Mouse (Mus musculus) adrenal gland, adult 2 months (tissue): ENCODE results near the gene Nav3. TPM values are rescaled to one million over a fixed set of nuclear protein-coding genes. Genes with fewer than 3 reads are reported as not detected.
"Not testable (repeated sequence)": the region's sequence is repeated elsewhere in the genome, so short reads cannot be mapped to it uniquely, and the experiment has no call there.

Experiments used
- DNase-seq: peaks from one replicate; pipeline ENCODE4 v3.0.0; 2021
- polyA plus RNA-seq: library from polyadenylated mRNA; depleted of rRNA; stranded (reverse); fragments of >200 nt; gene quantifications from 2 replicates; pipeline ENCODE4 v1.2.3, GENCODE M21; 2012
- total RNA-seq, 2 experiments: library from RNA; stranded (reverse); gene quantifications; 2 replicates each; pipeline ENCODE4 v1.2.3; 2021

The Nav3 gene
- total and polyA plus RNA-seq, 3 experiments, result 1.9 to 3.2 (median 2.8) TPM

DNA sequence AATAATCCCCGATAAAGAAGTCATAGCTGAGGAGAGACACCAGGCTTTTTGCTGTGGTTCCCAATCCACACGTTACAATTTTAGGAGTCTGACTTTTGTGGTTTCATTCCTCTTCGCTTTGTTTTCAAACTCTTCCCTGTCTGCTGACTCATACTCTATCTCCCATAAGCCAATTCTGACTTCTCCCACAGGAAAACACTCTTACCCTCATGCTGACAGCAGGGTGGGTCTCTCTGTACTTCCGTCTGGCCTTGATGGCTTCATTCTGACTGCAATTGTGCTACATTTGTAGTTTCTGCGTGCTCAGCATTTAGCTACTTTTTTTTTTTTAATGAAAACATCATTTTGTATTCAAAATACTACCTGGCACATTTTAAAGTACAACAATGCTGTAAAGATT lies 379.4 kb downstream of the Nav3 start:
- DNase-seq, result no peak

DNA sequence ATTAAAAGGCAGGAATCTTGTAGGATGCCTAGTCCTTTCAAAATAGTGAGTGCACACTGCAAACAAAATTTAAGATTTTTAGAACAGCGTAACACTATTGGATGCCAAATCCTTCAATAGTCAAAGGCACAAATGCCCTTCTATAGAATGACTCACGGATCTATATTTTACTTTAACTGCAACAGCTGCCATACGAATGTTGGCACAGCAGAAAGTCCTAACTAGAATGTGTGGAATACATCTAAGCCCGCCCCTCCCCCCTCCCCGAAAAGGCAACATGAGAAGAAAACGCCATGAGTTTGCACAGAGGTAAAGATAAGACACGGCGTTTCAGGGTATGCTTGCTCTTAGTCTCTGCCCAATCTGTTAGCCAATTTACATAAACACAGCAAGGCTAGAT lies 383.6 kb downstream of the Nav3 start:
- no peak for DNase-seq

DNA sequence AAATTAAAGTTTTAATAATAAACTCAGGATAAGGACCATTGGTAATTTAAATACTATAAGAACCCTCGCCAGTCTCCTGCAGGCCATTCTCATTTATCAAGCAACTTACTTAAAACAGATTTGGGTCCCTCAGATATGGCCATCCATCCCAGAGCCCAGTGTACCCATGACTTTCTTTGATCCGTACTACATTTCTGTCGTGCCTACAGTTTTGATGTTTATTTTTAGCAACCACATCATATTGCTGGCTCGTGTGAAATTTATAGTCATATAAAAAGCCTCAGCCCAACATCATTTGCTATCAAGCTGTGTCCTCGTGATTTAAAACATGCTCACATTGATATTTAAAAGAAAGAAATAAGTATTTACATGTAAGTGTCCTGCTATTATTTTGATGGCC lies 394.8 kb downstream of the Nav3 start:
- DNase-seq, result no peak

DNA sequence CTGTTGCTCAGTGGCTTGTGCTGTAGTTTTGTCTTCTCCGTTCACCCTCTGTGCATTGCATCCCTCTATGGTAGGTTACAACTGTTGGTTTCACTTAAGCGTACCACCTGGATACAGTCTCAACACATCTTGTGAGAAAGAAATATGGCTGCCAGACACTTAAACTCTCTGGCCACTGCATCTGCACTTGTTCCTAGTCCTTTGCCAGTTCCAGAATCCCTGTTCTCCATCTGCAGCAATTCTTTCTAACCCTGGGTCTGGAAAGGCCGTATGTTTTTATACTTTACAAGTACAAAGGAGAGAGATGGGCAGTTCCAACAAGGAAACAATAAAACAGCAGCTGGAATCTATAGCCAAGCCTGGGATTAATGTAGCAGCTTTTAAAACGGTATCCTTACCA lies 418.5 kb downstream of the Nav3 start:
- DNase-seq, result no peak

DNA sequence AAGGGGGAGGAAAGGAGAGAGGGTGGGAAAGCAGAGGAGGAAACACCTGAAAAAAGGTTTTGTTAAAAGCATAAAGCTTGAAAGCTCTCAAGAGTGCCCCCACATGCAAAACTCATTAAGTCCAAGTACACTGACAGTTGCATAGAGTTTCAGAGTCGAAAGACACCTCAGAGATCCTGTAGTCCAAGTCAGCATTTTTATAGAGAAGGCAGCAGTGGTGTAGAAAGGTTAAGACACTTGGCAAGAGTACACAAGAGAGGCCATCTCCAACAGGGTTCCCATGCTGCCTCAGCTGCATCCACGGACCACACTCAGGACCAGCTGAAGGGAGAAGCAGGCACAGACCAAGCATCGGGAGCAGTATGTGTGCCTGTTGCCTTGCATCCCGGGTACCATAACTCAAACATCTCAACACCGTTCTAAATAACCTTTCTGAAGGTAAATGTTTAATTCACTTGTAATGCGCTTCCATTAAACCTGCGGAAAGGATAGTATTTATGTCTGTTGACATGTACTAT lies 421.4 kb downstream of the Nav3 start:
- no peak for DNase-seq

DNA sequence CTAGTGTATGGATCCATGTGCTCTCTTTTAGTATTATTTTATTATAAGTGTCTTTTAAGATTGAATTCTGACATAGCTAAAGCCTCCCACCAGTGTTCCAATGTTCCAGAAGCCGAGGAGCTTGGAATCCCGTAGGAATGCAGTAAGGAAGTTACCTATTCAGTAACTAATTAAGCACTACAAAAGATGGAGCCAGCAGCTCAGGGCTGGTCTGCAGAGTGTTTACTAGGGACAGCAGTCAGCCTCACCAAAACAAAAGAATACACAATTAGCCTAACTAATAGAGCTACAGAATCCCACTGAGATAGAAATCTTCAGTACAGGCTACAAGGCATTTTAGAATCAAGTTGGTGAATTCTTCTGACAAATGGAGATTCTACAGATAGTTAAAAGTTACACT lies 431.1 kb downstream of the Nav3 start:
- DNase-seq, result not testable (repeated sequence)

DNA sequence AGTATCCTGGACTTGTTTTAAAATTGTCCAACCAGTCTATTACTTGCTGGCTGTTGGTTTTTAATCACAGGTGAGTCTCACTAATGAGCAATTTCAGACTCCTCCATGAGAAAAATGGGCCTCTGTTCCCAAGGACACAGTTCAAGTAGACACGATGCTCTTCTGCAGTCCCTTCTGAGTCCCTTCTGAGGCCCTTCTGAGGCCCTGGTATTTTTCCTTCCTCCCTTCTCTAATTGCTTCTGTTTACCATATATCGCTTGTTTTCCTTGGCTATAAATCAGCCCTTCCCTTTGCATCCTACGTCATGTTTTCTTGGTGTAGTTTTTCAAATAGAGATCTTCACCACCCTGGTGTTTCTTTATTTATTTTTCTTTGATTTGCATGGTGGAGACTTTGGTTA lies 433.9 kb downstream of the Nav3 start:
- no peak for DNase-seq

DNA sequence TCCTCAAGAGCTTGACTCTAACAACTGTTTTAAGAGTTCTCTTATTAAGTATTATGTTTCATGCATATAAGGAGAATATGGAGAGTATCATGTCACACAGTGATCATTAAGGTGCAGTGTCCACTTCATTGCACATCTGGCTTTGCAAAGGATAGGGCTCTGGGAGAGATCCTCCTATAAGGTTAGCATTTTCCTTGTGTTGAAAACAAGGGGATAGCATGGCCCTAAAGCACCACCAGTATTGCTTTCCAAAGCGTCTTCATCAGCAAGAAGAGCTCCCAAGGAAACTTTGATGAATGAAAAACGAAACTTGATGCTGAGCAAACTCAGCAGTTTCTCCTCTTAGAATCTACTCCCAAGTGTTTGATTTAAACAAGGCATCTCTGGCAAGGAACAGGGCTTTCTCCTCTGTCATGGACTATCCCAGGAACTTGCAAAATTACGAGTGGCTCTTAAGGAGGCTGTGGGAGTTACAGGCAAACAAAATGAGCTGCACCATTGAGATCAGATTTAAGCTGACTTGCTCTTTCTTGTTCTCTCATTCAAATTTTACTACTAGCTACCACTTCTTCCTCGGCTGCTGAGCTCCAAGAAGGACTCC lies 436.6 kb downstream of the Nav3 start:
- DNase-seq, result no peak

DNA sequence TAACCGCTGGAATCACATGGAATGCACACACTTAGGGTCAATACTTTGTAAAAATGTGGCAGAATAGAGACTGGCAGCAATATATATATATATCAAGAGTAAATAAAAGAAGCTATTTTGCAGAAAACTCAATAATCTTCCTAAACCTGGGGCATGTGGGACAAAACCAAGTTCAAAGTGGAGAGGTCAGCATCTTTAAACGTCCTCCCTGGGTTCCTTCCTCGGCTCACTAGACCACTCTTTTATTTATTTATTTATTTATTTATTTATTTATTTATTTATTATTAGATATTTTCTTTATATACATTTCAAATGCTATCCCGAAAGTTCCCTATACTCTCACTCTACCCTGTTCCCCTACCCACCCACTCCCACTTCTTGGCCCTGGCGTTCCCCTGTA lies 454.7 kb downstream of the Nav3 start:
- DNase-seq, result not testable (repeated sequence)

DNA sequence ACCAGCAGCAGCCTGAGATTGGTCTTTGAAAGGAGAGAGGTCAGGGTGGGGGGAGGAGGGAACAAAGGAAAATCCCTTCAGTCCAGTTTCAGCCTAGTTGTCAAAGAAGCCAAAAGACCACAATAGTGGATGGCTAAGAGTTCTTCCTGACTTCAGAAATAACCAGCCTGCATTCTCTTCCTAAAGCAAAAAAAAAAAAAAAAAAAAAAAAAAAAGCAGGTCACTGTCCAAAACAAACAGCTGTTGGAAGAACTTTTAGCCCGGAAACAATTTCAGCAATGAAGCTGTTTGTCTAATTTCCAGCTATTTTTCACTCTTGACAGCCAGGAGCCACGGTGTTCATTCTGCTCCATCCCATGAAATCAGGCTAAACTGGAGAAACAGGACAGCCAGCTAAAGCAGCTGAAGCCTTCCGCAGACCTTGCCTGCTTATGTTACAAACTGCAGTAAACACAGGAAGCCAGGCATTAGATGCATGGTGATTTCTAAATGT lies 455.2 kb downstream of the Nav3 start:
- DNase-seq, result peak; percentile 28

DNA sequence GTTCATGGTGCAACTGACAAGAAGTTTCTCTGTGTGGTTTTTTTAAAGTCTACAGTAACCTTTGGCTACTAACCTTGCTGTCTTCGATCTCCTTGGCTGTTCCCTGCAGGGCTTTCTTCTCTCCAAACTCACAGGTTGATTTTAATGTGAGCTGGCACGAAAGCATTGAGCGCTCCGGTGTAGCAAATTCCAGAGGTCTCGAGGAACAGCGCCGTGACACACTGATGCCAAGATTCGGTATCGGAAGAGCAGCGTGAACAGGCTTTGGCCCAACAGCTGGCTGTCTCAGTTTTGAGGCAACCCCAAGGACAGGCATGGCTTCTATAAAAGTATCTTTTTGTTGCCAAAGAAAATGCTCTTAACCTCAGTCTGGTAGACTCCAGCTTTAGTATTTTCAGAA lies 456.1 kb downstream of the Nav3 start:
- no peak for DNase-seq

DNA sequence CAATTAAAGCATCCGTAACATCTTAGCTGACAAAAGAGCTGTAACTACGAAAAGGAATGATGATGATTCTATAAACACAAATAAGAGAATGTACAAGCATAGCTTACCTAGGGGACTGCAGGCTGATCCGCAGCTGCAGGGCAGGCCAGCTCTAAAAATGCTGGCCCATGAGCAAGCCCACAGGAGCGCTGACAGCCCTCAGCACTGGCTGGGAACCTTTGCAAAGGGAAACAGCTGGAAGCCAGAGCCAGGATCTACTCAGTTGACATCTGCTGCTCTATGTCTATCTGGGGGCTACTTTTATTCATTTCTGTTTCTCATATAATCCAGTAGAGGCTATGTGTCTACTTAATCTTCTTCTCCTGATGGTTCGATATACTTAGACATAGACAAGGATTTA lies 461.7 kb downstream of the Nav3 start:
- DNase-seq, result no peak

DNA sequence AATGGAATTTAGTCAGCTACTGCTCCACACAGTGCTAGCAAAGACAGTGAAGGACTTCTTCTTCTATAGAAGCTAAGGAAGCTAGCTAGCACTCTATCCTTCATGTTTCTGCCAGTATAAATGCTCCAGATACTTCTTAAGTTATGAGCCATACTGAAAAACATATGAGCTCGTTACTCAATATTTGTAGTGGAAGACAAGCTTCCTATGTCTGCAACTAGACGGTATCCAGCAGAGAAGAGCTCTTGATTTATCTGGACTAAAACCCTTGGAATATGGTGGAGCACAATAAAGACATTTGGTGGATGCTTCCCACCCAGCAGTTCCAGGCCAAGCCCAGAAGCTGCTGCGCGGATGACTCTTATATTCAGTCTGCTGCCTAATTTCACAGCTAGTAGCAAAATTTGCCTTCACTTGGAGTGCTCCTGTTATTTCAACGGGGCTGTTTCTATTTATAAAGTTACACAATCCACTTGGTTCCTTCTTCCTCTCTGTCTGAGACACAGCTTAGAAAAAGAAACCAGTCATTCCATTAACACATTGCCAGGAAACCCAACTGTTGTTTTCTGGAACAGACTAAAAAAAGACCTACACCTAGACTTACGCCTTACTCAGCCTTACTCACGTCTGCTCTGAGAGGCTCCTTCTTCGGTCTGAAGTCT lies 470.0 kb downstream of the Nav3 start:
- DNase-seq, result no peak

DNA sequence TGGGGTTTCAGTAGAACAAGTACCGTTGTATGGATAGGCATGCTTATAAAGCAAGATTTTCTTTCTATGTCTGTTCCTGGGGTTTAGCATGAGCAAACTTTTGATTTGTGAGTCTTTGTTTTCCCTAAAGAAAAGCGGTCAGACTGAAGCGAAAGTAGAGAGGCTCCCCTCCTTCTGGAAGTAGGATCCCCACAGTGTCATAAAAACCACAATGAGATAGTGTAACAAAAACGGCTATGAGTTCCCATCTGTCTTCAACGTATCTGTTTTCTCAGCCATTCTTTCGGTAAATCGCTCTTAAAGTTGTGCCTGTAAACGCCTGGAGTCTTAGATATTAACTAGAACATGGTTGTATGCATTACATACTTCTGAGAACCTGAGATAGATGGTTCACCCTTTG lies 479.7 kb downstream of the Nav3 start:
- no peak for DNase-seq

DNA sequence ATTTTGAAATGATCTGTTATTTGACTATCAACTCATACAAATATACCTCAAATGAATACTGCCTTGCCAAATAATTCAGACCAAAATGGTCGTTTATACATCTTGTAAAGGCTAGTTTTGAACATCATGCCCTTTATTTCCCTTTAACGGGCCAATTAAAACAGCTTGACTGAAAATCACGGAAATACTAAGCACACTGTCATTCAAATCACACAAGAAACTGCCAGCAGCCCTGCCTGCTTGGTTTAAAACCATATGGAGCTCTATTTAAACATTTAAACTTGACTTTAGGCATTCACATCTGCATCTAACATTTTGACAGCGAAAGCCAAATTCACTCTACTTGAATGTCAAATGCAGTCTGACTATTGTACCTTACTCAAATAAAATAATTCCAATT lies 481.8 kb downstream of the Nav3 start:
- DNase-seq, result no peak

DNA sequence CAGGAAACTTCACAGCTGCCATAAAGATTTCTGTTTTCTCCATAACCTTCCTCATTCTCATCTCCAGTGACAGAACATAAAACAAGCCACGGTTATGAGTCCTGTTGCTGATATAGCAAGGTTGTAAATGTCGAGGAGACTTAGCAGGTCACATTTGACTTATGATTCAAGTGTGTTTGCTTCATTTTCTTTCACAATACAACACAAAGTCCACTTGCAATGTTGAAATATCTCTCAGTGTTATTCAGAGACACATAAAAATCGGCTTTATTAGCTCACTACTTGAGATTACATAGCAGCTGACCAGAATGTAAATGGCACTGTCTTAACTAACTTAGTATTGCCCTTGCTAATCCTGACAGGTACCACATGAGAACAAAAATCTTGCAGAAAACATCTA lies 482.5 kb downstream of the Nav3 start:
- no peak for DNase-seq

DNA sequence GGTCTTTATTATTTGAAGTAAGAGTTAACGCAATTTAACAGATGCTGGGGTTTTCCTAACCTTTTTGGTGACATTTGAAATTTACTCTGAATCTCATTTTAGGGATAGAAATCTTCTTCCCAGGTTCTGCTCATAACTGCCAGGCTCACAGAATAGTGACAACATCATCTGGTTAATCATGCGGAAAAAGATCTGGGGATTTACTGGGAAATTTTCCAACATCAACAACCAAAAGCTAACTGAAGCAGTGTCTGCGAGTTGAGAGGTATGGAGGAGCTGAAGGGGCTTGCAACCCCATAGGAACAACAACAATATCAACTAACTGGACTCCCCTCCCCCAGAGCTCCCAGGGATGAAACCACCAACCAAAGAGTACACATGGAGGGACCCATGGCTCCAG lies 505.7 kb downstream of the Nav3 start:
- no peak for DNase-seq

DNA sequence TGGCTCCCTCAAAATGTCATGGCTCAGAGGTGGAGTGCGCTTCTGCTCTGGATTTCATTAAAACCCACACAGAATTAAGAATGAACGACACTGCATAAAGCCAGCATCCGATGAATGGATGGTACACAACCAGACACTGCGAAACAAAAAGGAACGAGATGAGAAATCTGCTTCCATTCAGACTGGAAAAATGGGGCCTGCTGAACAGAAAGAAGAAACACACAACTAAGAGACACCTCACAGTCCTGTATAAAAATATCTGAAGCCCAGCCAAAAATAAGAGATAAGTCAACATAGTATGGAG lies 526.7 kb downstream of the Nav3 start:
- DNase-seq, result no peak

DNA sequence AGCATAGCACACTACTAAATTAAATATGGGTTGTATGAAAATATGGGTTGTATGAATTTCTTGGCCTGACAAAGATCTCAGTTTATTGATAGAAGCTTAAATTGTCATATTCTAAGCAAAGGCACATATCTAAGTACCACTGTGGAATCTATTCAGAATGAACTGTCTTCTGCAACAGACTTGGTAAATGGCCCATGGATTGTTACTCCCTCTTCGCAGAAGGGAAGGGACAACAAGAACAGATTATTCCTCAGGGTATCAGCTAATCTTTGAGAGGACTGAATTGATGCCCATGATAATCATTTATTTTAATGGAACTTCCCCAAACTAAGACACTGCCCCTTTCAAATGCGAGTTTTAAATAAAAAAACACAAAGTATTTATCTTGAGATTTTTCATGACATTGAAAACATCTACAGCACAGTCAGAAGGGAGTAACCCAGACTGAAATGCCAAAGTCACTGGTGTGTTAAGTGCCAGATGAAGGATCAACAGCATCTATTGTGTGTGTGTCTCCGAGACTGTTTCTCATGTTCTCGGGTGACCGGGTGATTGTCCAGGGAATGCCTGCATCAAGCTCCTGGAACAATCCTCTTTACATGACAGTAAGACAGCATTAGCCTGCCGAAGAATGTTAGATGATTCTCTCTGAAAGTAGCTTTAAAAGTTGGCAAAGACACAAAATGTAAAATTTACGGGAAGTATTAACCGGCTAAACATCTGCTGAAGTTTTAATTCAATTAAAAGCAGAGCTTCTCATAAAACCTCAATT lies 527.3 kb downstream of the Nav3 start:
- no peak for DNase-seq

DNA sequence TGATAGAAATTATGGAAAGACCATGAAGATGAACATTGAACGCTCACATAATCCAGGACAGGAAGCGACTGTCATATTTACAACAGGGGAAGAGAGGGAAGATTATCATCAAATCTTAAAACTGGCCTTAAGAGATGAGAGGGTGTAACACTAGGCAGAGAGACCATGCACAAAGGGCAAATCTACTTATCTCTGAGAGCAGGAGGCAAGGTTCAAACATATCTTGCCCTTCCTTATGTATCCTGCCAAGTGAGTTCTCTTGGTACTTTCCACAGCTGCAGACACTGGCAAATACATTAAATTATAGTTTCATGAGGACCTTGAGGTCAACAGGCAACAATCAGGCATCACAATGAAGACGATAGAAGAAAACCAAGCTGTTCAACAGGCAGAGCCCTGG lies 529.9 kb downstream of the Nav3 start:
- DNase-seq, result no peak

DNA sequence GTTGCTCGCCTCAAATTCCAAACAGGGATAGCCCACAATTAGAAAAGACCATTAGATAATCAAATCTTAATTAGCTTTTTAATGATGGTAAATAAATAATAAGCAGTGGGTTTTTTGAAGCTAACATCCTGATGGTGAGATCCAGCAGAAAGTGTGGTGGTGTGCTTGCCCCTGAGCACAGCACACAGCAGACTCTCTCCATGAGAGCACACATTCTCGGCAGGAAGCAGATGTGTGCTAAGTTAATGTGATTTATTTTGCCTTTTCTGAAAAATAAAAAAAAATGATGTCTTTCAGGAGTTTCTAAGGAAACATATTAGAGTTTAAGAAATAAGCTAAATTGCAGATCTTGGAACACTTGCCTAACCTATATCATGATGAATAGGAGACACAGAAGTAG lies 531.9 kb downstream of the Nav3 start:
- DNase-seq, result no peak

DNA sequence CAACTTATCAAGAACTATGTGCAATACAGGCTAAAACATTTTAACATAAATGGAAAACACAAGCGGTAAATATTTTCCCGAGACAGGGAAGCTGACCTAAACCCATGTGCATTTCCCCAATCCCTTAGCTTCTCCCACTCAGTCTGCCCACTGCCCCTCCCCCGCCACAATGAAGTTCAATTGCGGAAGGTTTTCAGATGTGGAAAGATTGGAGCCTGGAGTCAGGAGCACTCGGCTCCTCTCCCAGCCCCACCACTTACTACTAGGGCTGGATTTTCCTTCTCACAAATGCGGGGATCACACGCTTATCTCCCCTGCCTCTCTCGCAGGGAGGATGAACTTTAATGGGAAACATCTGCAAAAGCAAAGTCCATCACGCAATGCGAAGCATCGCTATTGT lies 534.6 kb downstream of the Nav3 start:
- DNase-seq, result peak; percentile 15

DNA sequence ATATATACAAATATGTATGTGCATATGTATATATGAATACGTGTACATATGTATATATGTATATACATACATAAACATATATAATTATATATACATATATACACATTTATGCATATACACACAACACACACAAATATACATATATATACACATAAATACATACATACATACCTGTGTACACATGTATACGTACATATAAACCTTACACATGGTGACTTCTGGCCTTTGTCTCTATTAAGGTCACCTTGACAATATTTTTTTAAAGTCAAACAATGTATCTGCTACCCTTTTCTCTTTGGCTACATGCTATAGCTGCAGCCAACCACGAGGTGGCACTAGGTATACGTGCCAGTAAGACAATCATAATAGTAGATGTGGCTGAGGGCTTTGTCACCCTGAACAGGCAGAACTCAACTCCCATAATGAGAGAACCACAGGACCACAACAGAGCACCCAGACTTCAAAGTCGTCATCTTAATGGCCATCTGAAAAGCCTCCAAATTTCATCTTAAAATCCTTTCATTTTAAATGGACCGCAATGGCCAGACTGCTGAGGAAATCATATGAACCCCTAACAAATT lies 535.3 kb downstream of the Nav3 start:
- peak; percentile 65 for DNase-seq
